ENCODE assay signal across 9 mouse cellular contexts in genomic region chr4:137085083-137085810, GRCm38 (mm10). TPM values are rescaled to one million over a fixed set of nuclear protein-coding genes. Genes with fewer than 3 reads are reported as not detected.
A peak's percentile ranks its signal among the peaks of the same experiment; 100 is the strongest.
DNase-seq lines count a peak whose midpoint lies in the region; ATAC-seq and TF ChIP-seq lines count a peak whose summit lies in the region.
"Had no signal": no experiment of that assay in that cellular context is flagged by ENCODE, and none has a peak within 500 bp of the region (broad histone marks: within the 10 kb centered on the region; RNA-seq: fewer than 3 reads in every experiment).

No protein-coding gene starts in this region.

- H3K4me2 ChIP-seq in kidney, embryonic 16.5 days (replicated peaks; ENCODE audit: low read depth, low read length) = no peak overlapping the region
- peak overlapping the region; percentile 22; the same call in 1 of the 2 replicates for H3K4me2 ChIP-seq in liver, embryonic 11.5 days
- H3K4me2 ChIP-seq: intestine, embryonic 15.5 days had no signal

- no peak for ATAC-seq in kidney, embryonic 16.5 days (ENCODE audit: low FRiP score, low TSS enrichment)
- no peak for ATAC-seq in liver, embryonic 11.5 days (replicated peaks; ENCODE audit: low FRiP score)
- no peak for ATAC-seq in CD4-positive, CD25-positive, alpha-beta regulatory T cell, adult 4 months
- ATAC-seq: intestine, embryonic 15.5 days had no signal

- H3K4me1 ChIP-seq in kidney, embryonic 16.5 days (ENCODE audit: insufficient read depth, low read length) = no peaks in the 10 kb centered on the region
- no peaks in the 10 kb centered on the region for H3K4me1 ChIP-seq in ES-Bruce4 (ENCODE audit: control insufficient read depth, insufficient read depth, low read length)
- H3K4me1 ChIP-seq in liver, embryonic 11.5 days (replicated peaks; ENCODE audit: control insufficient read depth, insufficient read depth, low read length) = peaks cover 8% of the 10 kb centered on the region

- H3K9ac ChIP-seq in kidney, embryonic 16.5 days (replicated peaks; ENCODE audit: low read length) = no peak overlapping the region
- no peak overlapping the region for H3K9ac ChIP-seq in ES-Bruce4 (ENCODE audit: low read depth, poor library complexity, severe bottlenecking)
- no peak overlapping the region for H3K9ac ChIP-seq in liver, embryonic 11.5 days (ENCODE audit: low read depth, low read length)
- H3K9ac ChIP-seq: intestine, embryonic 15.5 days had no signal

- WGBS in kidney, embryonic 16.5 days = 40% methylated on average over 18 of the region's 18 CpGs
- 25% methylated on average over 18 of the region's 18 CpGs for WGBS in liver, embryonic 11.5 days

- no peaks in the 10 kb centered on the region for H3K9me3 ChIP-seq in kidney, embryonic 16.5 days (ENCODE audit: low read length)
- no peaks in the 10 kb centered on the region for H3K9me3 ChIP-seq in ES-Bruce4 (replicated peaks; ENCODE audit: control insufficient read depth, insufficient read depth, low read length, poor library complexity, severe bottlenecking)
- no peaks in the 10 kb centered on the region for H3K9me3 ChIP-seq in liver, embryonic 11.5 days (ENCODE audit: control insufficient read depth, low read length)
- H3K9me3 ChIP-seq: intestine, embryonic 15.5 days had no signal

- no peak overlapping the region for H3K27ac ChIP-seq in kidney, embryonic 16.5 days (ENCODE audit: low read length)
- no peak overlapping the region for H3K27ac ChIP-seq in ES-Bruce4 (ENCODE audit: insufficient read depth, low read length)
- no peak overlapping the region for H3K27ac ChIP-seq in liver, embryonic 11.5 days (ENCODE audit: low read depth, low read length)
- H3K27ac ChIP-seq: intestine, embryonic 15.5 days had no signal

- no peak for TF ChIP-seq POLR2A in ES-Bruce4 (IDR thresholded peaks at IDR 0.05; ENCODE audit: insufficient read depth, low read length)

- no peaks in the 10 kb centered on the region for H3K36me3 ChIP-seq in kidney, embryonic 16.5 days (ENCODE audit: insufficient read depth, low read length)
- H3K36me3 ChIP-seq in ES-Bruce4 (ENCODE audit: control insufficient read depth, insufficient read depth, low read length, poor library complexity, severe bottlenecking) = no peaks in the 10 kb centered on the region
- H3K36me3 ChIP-seq in liver, embryonic 11.5 days (ENCODE audit: control insufficient read depth, insufficient read depth, low read length) = no peaks in the 10 kb centered on the region
- H3K36me3 ChIP-seq: intestine, embryonic 15.5 days had no signal

- TF ChIP-seq CTCF in ES-Bruce4 (IDR thresholded peaks at IDR 0.05; ENCODE audit: low read depth, low read length) = peak; percentile 39

- no peak overlapping the region for H3K4me3 ChIP-seq in kidney, embryonic 16.5 days (ENCODE audit: low read length)
- no peak overlapping the region for H3K4me3 ChIP-seq in ES-Bruce4 (ENCODE audit: low read depth, low read length)
- no peak overlapping the region for H3K4me3 ChIP-seq in liver, embryonic 11.5 days (ENCODE audit: low read depth, low read length)
- H3K4me3 ChIP-seq: intestine, embryonic 15.5 days had no signal

- peak; percentile 46 to 61 for DNase-seq in kidney, postnatal 4 days
- DNase-seq in embryo, embryonic 10 days (ENCODE audit: low spot score) = peak; percentile 51
- DNase-seq in liver, embryonic 11.5 days (ENCODE audit: low spot score) = no peak
- DNase-seq in urinary bladder, adult 2 months (ENCODE audit: low spot score) = no peak
- no peak for DNase-seq in urinary bladder, postnatal 25 days (ENCODE audit: low spot score)

- H3K27me3 ChIP-seq in kidney, embryonic 16.5 days (ENCODE audit: insufficient read depth, low read length) = no peaks in the 10 kb centered on the region
- H3K27me3 ChIP-seq in ES-Bruce4 (ENCODE audit: control insufficient read depth, insufficient read depth, low read length, poor library complexity, severe bottlenecking) = no peaks in the 10 kb centered on the region
- peaks cover 20% of the 10 kb centered on the region for H3K27me3 ChIP-seq in liver, embryonic 11.5 days (replicated peaks; ENCODE audit: control insufficient read depth, insufficient read depth, low read length)
- H3K27me3 ChIP-seq: intestine, embryonic 15.5 days had no signal

- no peak for TF ChIP-seq EP300 in ES-Bruce4 (IDR thresholded peaks at IDR 0.05; ENCODE audit: insufficient read depth, low read depth, low read length)

RNA-seq across cellular contexts. Expression of gene Zbtb40, which starts 36.6 kb away (rescaled TPM):
- 4.9 and 5.6 TPM in 2 replicates for polyA plus RNA-seq in kidney, embryonic 16.5 days (2015; fragmentation: Nextera tagmentation; extraction: Ambion mirVana)
- 8.0 and 8.6 TPM in 2 replicates for polyA plus RNA-seq in ES-Bruce4 (2011; ENCODE audit: insufficient read depth, insufficient read length, low read depth, missing spikeins)
- polyA plus RNA-seq in liver, embryonic 11.5 days (2014; fragmentation: Nextera tagmentation; extraction: Ambion mirVana) = 4.4 and 5.7 TPM in 2 replicates
- 3.8 and 4.8 TPM in 2 replicates for polyA plus RNA-seq in urinary bladder, adult 2 months (2012; rRNA removed)
- polyA plus RNA-seq in CD4-positive, CD25-positive, alpha-beta regulatory T cell, adult 4 months (2017; shearing (Covaris generic)) = 1 to 10 TPM; 4.8 to 8.3 TPM

Comparison
In these comparisons a context has a peak if more than half of its experiments do, and no peak if none do; other contexts are left out.
1. DNase-seq: peak in kidney, postnatal 4 days (2 of 2) and embryo, embryonic 10 days (single experiment); none in liver, embryonic 11.5 days (single experiment), urinary bladder, adult 2 months (single experiment) and urinary bladder, postnatal 25 days (single experiment).